ENCODE assay signal across 16 mouse cellular contexts in the genomic region with DNA sequence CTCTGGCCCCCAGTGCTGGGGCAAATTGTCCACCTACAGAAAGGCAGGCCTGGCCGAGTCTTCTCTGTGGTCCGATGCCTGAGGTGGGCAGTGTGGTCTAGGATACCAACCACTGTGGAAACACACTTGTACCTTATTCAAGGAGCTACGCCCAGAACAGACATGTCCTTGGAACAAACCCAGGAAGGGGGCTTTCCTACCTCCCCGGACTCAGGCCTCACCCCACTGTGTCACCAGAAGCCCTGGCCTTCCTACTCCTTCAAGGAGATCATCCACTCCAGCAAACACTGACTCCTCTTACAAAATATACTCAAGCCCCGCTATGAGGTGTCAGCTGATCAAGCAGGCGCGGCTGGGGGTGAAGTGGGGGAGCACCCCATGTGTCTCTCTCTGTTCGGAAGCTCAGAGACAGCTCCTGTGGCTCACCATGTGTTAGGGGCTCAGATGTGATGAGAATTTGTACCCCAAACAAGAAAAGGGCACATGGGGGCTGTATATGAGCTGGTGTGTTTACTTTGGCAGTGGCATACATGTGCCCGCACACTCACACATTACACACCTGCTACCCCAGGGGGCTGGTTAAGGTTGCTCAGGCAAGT. TPM values are rescaled to one million over a fixed set of nuclear protein-coding genes. Genes with fewer than 3 reads are reported as not detected.
DNase-seq lines count a peak whose midpoint lies in the region; ATAC-seq and TF ChIP-seq lines count a peak whose summit lies in the region.
"Had no signal": no experiment of that assay in that cellular context is flagged by ENCODE, and none has a peak within 500 bp of the region (broad histone marks: within the 10 kb centered on the region; RNA-seq: fewer than 3 reads in every experiment).

No protein-coding gene starts in this region.

- no peak for TF ChIP-seq POLR2A in cortical plate, adult 2 months (IDR thresholded peaks at IDR 0.05; ENCODE audit: extremely low read depth, insufficient read depth, low read length)
- no peak for TF ChIP-seq POLR2A in thymus, adult 2 months (IDR thresholded peaks at IDR 0.05; ENCODE audit: control insufficient read depth, extremely low read depth, insufficient read depth, low read length, poor library complexity)

- no peak overlapping the region for H3K4me3 ChIP-seq in forebrain, embryonic 15.5 days
- H3K4me3 ChIP-seq in forebrain, embryonic 11.5 days (ENCODE audit: low read depth, low read length) = no peak overlapping the region
- H3K4me3 ChIP-seq in lung, embryonic 16.5 days (ENCODE audit: low read length) = no peak overlapping the region
- no peak overlapping the region for H3K4me3 ChIP-seq in cortical plate, adult 2 months (ENCODE audit: insufficient read depth, low read length)
- H3K4me3 ChIP-seq in thymus, adult 2 months (ENCODE audit: control insufficient read depth, insufficient read depth, low read length) = no peak overlapping the region
- H3K4me3 ChIP-seq: embryonic facial prominence, embryonic 12.5 days; erythroblast, embryonic 14.5 days; heart, adult 2 months; heart, embryonic 15.5 days had no signal

- no peak for ATAC-seq in forebrain, embryonic 15.5 days (replicated peaks)
- no peak for ATAC-seq in forebrain, embryonic 11.5 days (replicated peaks; ENCODE audit: low FRiP score)
- peak; percentile 40; the same call in 1 of the 2 replicates for ATAC-seq in lung, embryonic 16.5 days (ENCODE audit: low read depth)
- no peak for ATAC-seq in megakaryocyte, adult 5-6 weeks (ENCODE audit: poor library complexity, severe bottlenecking)
- ATAC-seq: hindbrain, postnatal 0 days; intestine, postnatal 0 days had no signal

- H3K27me3 ChIP-seq in forebrain, embryonic 15.5 days = no peaks in the 10 kb centered on the region
- no peaks in the 10 kb centered on the region for H3K27me3 ChIP-seq in forebrain, embryonic 11.5 days (ENCODE audit: control insufficient read depth, insufficient read depth, low read length)
- H3K27me3 ChIP-seq in lung, embryonic 16.5 days (ENCODE audit: control insufficient read depth, insufficient read depth, low read depth, low read length) = no peaks in the 10 kb centered on the region; the same call in 1 of the 2 replicates
- H3K27me3 ChIP-seq in thymus, adult 2 months (ENCODE audit: control insufficient read depth, insufficient read depth, low read length) = no peaks in the 10 kb centered on the region; the same call in 1 of the 2 replicates
- H3K27me3 ChIP-seq: heart, embryonic 15.5 days had no signal

- WGBS in forebrain, embryonic 15.5 days = 60% methylated on average over 9 of the region's 9 CpGs
- 68% methylated on average over 9 of the region's 9 CpGs for WGBS in forebrain, embryonic 11.5 days
- 45% methylated on average over 9 of the region's 9 CpGs for WGBS in lung, embryonic 16.5 days
- WGBS in thymus, adult 2 months = 74% methylated on average over 9 of the region's 9 CpGs

- no peak for TF ChIP-seq CTCF in cortical plate, adult 2 months (IDR thresholded peaks at IDR 0.05; ENCODE audit: extremely low read depth, insufficient read depth, low read length)
- TF ChIP-seq CTCF in thymus, adult 2 months (IDR thresholded peaks at IDR 0.05; ENCODE audit: borderline replicate concordance, control insufficient read depth, extremely low read depth, insufficient read depth, low read length, poor library complexity) = no peak

- H3K36me3 ChIP-seq in forebrain, embryonic 15.5 days = no peaks in the 10 kb centered on the region
- H3K36me3 ChIP-seq in forebrain, embryonic 11.5 days (ENCODE audit: control insufficient read depth, insufficient read depth, low read length) = no peaks in the 10 kb centered on the region
- no peaks in the 10 kb centered on the region for H3K36me3 ChIP-seq in lung, embryonic 16.5 days (ENCODE audit: control insufficient read depth, insufficient read depth, low read length)
- H3K36me3 ChIP-seq in thymus, adult 2 months (ENCODE audit: control insufficient read depth, insufficient read depth, low read length) = peaks cover 3% of the 10 kb centered on the region
- H3K36me3 ChIP-seq: embryonic facial prominence, embryonic 12.5 days; heart, embryonic 15.5 days had no signal

- H3K27ac ChIP-seq in forebrain, embryonic 15.5 days (replicated peaks) = peak overlapping the region; percentile 56
- H3K27ac ChIP-seq in forebrain, embryonic 11.5 days (ENCODE audit: low read depth, low read length) = no peak overlapping the region
- H3K27ac ChIP-seq in lung, embryonic 16.5 days (ENCODE audit: low read length) = no peak overlapping the region
- peak overlapping the region; percentile 47; the same call in 1 of the 2 replicates for H3K27ac ChIP-seq in cortical plate, adult 2 months (ENCODE audit: insufficient read depth, low read length)
- H3K27ac ChIP-seq in thymus, adult 2 months (ENCODE audit: control insufficient read depth, insufficient read depth, low read length) = peak overlapping the region; percentile 66; the same call in 1 of the 2 replicates
- H3K27ac ChIP-seq: embryonic facial prominence, embryonic 12.5 days; heart, adult 2 months; heart, embryonic 15.5 days; hindbrain, postnatal 0 days had no signal

- no peaks in the 10 kb centered on the region for H3K9me3 ChIP-seq in forebrain, embryonic 15.5 days
- H3K9me3 ChIP-seq in forebrain, embryonic 11.5 days (ENCODE audit: control insufficient read depth, low read length) = no peaks in the 10 kb centered on the region
- H3K9me3 ChIP-seq in lung, embryonic 16.5 days (ENCODE audit: control insufficient read depth, low read length) = no peaks in the 10 kb centered on the region
- H3K9me3 ChIP-seq: embryonic facial prominence, embryonic 12.5 days; heart, embryonic 15.5 days had no signal

- no peak overlapping the region for H3K9ac ChIP-seq in forebrain, embryonic 15.5 days (replicated peaks)
- no peak overlapping the region for H3K9ac ChIP-seq in forebrain, embryonic 11.5 days (ENCODE audit: low read length)
- no peak overlapping the region for H3K9ac ChIP-seq in lung, embryonic 16.5 days (ENCODE audit: low read length)
- H3K9ac ChIP-seq: embryonic facial prominence, embryonic 12.5 days; heart, embryonic 15.5 days had no signal

- no peak overlapping the region for H3K4me2 ChIP-seq in forebrain, embryonic 15.5 days (replicated peaks)
- H3K4me2 ChIP-seq in forebrain, embryonic 11.5 days (ENCODE audit: low read depth, low read length, severe bottlenecking) = no peak overlapping the region
- no peak overlapping the region for H3K4me2 ChIP-seq in lung, embryonic 16.5 days (ENCODE audit: low read depth, low read length)
- H3K4me2 ChIP-seq: embryonic facial prominence, embryonic 12.5 days; heart, embryonic 15.5 days had no signal

- DNase-seq in forebrain, embryonic 11.5 days (ENCODE audit: low spot score) = no peak
- no peak for DNase-seq in lung, postnatal 4 days
- DNase-seq in thymus, adult 2 months = no peak
- DNase-seq in ovary, adult 18-20 months (ENCODE audit: low spot score) = no peak
- DNase-seq: adrenal gland, adult 8-10 months; heart, adult 2 months; liver had no signal

- peaks cover 17% of the 10 kb centered on the region for H3K4me1 ChIP-seq in forebrain, embryonic 15.5 days
- H3K4me1 ChIP-seq in forebrain, embryonic 11.5 days (replicated peaks; ENCODE audit: control insufficient read depth, insufficient read depth, low read length) = no peaks in the 10 kb centered on the region
- no peaks in the 10 kb centered on the region for H3K4me1 ChIP-seq in lung, embryonic 16.5 days (replicated peaks; ENCODE audit: control insufficient read depth, insufficient read depth, low read length)
- peaks cover 42% of the 10 kb centered on the region for H3K4me1 ChIP-seq in cortical plate, adult 2 months (ENCODE audit: control insufficient read depth, insufficient read depth, low read length)
- H3K4me1 ChIP-seq in thymus, adult 2 months (replicated peaks; ENCODE audit: control insufficient read depth, insufficient read depth, low read length) = peaks cover 49% of the 10 kb centered on the region
- H3K4me1 ChIP-seq: embryonic facial prominence, embryonic 12.5 days had no signal

RNA-seq across cellular contexts. Expression of a gene that starts 49.3 kb away (rescaled TPM):
- 119 and 121 TPM in 2 replicates for polyA plus RNA-seq in forebrain, embryonic 15.5 days (2015; fragmentation: Nextera tagmentation; extraction: Ambion mirVana)
- 1.0 and 1.8 TPM in 2 replicates for polyA plus RNA-seq in forebrain, embryonic 11.5 days (2014; fragmentation: Nextera tagmentation; extraction: Ambion mirVana)
- polyA plus RNA-seq in lung, embryonic 16.5 days (2015; fragmentation: Nextera tagmentation; extraction: Ambion mirVana) = 1.1 and 1.9 TPM in 2 replicates
- 499 and 547 TPM in 2 replicates for polyA plus RNA-seq in cortical plate, adult 2 months (2012; rRNA removed)
- polyA plus RNA-seq in thymus, adult 2 months (2012; rRNA removed) = 6.0 and 9.0 TPM in 2 replicates
- 0.38 and 0.71 TPM in 2 replicates for total RNA-seq in megakaryocyte, adult 5-6 weeks (2015)
- 0.59 and 1.3 TPM in 2 replicates for total RNA-seq in megakaryocyte, adult 5-6 weeks (2017)
- polyA plus RNA-seq: erythroblast, embryonic 14.5 days had no signal

Comparison
In these comparisons a context has a peak if more than half of its experiments do, and no peak if none do; other contexts are left out.
1. H3K27ac ChIP-seq: peak in forebrain, embryonic 15.5 days (single experiment), cortical plate, adult 2 months (single experiment) and thymus, adult 2 months (single experiment); none in forebrain, embryonic 11.5 days (single experiment) and lung, embryonic 16.5 days (single experiment).
2. RNA of a gene that starts 49.3 kb away (polyA plus RNA-seq): 499 to 547 TPM in cortical plate, adult 2 months and 119 to 121 TPM in forebrain, embryonic 15.5 days; 6.0 to 9.0 TPM in thymus, adult 2 months, 1.1 to 1.9 TPM in lung, embryonic 16.5 days and 1.0 to 1.8 TPM in forebrain, embryonic 11.5 days; every median in the first group is over 10 times any median in the second.